Mouse (Mus musculus): ENCODE data around the gene Sumo2.
"Not testable (repeated sequence)": the region's sequence is repeated elsewhere in the genome, so short reads cannot be mapped to it uniquely, and the experiment has no call there.

Gene Sumo2

GRCm38 (mm10) chr11:115519581-115519980 lies 16.5 kb downstream of the Sumo2 start:
- DNase-seq (ENCODE audit: low read depth, low spot score): no peak

- no peak for DNase-seq (ENCODE audit: low read depth, low spot score)
These were observed 17.4 kb downstream of the Sumo2 start for GRCm38 (mm10) chr11:115518693-115519092.

GRCm38 (mm10) chr11:115516942-115517341 lies 19.1 kb downstream of the Sumo2 start:
- no peak for DNase-seq (ENCODE audit: low read depth, low spot score)

GRCm38 (mm10) chr11:115515021-115515420 lies 21.1 kb downstream of the Sumo2 start:
- no peak for DNase-seq (ENCODE audit: low read depth, low spot score)

GRCm38 (mm10) chr11:115514238-115514663 lies 21.8 kb downstream of the Sumo2 start, which contains the start of gene Jpt1:
Jpt1 (minus strand) TSS chr11:115514387.
- peak; percentile 97 for DNase-seq (ENCODE audit: low read depth, low spot score)

- peak; percentile 43 for DNase-seq (ENCODE audit: low read depth, low spot score)
These were observed 22.5 kb downstream of the Sumo2 start for GRCm38 (mm10) chr11:115513271-115514237.

GRCm38 (mm10) chr11:115512407-115513183 lies 23.5 kb downstream of the Sumo2 start:
- no peak for DNase-seq (ENCODE audit: low read depth, low spot score)

GRCm38 (mm10) chr11:115512004-115512403 lies 24.1 kb downstream of the Sumo2 start:
- no peak for DNase-seq (ENCODE audit: low read depth, low spot score)

- no peak for DNase-seq (ENCODE audit: low read depth, low spot score)
These were observed 25.0 kb downstream of the Sumo2 start for GRCm38 (mm10) chr11:115511121-115511520.

- no peak for DNase-seq (ENCODE audit: low read depth, low spot score)
These were observed 25.6 kb downstream of the Sumo2 start for GRCm38 (mm10) chr11:115510507-115510888.

GRCm38 (mm10) chr11:115509773-115510506 lies 26.1 kb downstream of the Sumo2 start:
- DNase-seq (ENCODE audit: low read depth, low spot score): peak; percentile 25

GRCm38 (mm10) chr11:115508061-115508460 lies 28.0 kb downstream of the Sumo2 start:
- no peak for DNase-seq (ENCODE audit: low read depth, low spot score)

- DNase-seq (ENCODE audit: low read depth, low spot score): no peak
These were observed 29.5 kb downstream of the Sumo2 start for GRCm38 (mm10) chr11:115506586-115506985.

GRCm38 (mm10) chr11:115502636-115503035 lies 33.4 kb downstream of the Sumo2 start:
- DNase-seq (ENCODE audit: low read depth, low spot score): no peak

- not testable (repeated sequence) for DNase-seq (ENCODE audit: low read depth, low spot score)
These were observed 39.5 kb downstream of the Sumo2 start for GRCm38 (mm10) chr11:115496559-115496958.

- no peak for DNase-seq (ENCODE audit: low read depth, low spot score)
These were observed 43.7 kb downstream of the Sumo2 start for GRCm38 (mm10) chr11:115492387-115492786.

GRCm38 (mm10) chr11:115491356-115492083 lies 44.6 kb downstream of the Sumo2 start, which contains the start of gene Nt5c:
Nt5c (minus strand) TSS chr11:115491862.
- peak; percentile 62 for DNase-seq (ENCODE audit: low read depth, low spot score)

GRCm38 (mm10) chr11:115490441-115491355 lies 45.4 kb downstream of the Sumo2 start:
- DNase-seq (ENCODE audit: low read depth, low spot score): no peak

GRCm38 (mm10) chr11:115488551-115489104 lies 47.4 kb downstream of the Sumo2 start:
- no peak for DNase-seq (ENCODE audit: low read depth, low spot score)
